In genomic region chr2:109917496-109918413, GRCm38 (mm10) we compare ENCODE assay signal across 8 mouse cellular contexts. TPM values are rescaled to one million over a fixed set of nuclear protein-coding genes. Genes with fewer than 3 reads are reported as not detected.
DNase-seq lines count a peak whose midpoint lies in the region; ATAC-seq lines count a peak whose summit lies in the region.

TSS of gene Lgr4 (plus strand) at chr2:109917647.

- peak; percentile 98 for ATAC-seq in forebrain, embryonic 14.5 days
- ATAC-seq in neutrophil, adult 5-6 weeks (ENCODE audit: extremely low read depth, insufficient number of reproducible peaks, low FRiP score, poor library complexity, severe bottlenecking), result peak; percentile 86

- H3K4me2 ChIP-seq in forebrain, embryonic 14.5 days (ENCODE audit: low read length), result peak within 1 kb of the TSS; percentile 79

- peaks cover 12% of the 10 kb centered on the region for H3K4me1 ChIP-seq in forebrain, embryonic 14.5 days (ENCODE audit: control insufficient read depth, insufficient read depth, low read length)

- peak within 1 kb of the TSS; percentile 80 for H3K9ac ChIP-seq in forebrain, embryonic 14.5 days (ENCODE audit: low read length)

- DNase-seq in ES-CJ7 (ENCODE audit: low read depth, low spot score), result peak; percentile 99
- peak; percentile 92 for DNase-seq in cerebellum, adult 11 months
- peak; percentile 97 for DNase-seq in forebrain, embryonic 14.5 days (ENCODE audit: low spot score)
- DNase-seq in heart, postnatal 14 days, result peak; percentile 94 to 96
- DNase-seq in layer of hippocampus, adult 11-12 months (ENCODE audit: low spot score), result peak; percentile 95
- peak; percentile 95 for DNase-seq in lung, adult 18-20 months
- DNase-seq in thymus, adult 18-20 months, result peak; percentile 63 to 68

- H3K27me3 ChIP-seq in forebrain, embryonic 14.5 days (replicated peaks; ENCODE audit: control insufficient read depth, insufficient read depth, low read length), result peaks cover 23% of the 10 kb centered on the region

- WGBS in forebrain, embryonic 14.5 days, result under 1% methylated on average over 67 of the region's 111 CpGs

- no peaks in the 10 kb centered on the region for H3K9me3 ChIP-seq in forebrain, embryonic 14.5 days (replicated peaks; ENCODE audit: control insufficient read depth, low read length)

- peak within 1 kb of the TSS; percentile 73 for H3K4me3 ChIP-seq in forebrain, embryonic 14.5 days (ENCODE audit: low read depth, low read length)

- intact Hi-C loops in heart, postnatal 14 days (cut with DNase I), result loop anchor here (2.0 to 5.0 kb wide), 2 partner anchors 40 to 99 kb away; partner anchors contain the start of gene Ccdc34

- peak within 1 kb of the TSS; percentile 84 for H3K27ac ChIP-seq in forebrain, embryonic 14.5 days (ENCODE audit: low read depth, low read length)

- H3K36me3 ChIP-seq in forebrain, embryonic 14.5 days (ENCODE audit: control insufficient read depth, insufficient read depth, low read length), result no peaks in the 10 kb centered on the region

RNA-seq across cellular contexts. Expression of gene Lgr4, which starts in this region (rescaled TPM):
- 4.5 and 4.7 TPM in 2 replicates for polyA plus RNA-seq in forebrain, embryonic 14.5 days (2014; fragmentation: Nextera tagmentation; extraction: Ambion mirVana)
- total RNA-seq in heart, postnatal 14 days (2021), result 10 to 100 TPM; 28.0 to 29.2 TPM
- 0.49 and 8.4 TPM in 2 replicates for total RNA-seq in neutrophil, adult 5-6 weeks (2017)

Comparison
In these comparisons a context has a peak if more than half of its experiments do, and no peak if none do; other contexts are left out.
1. Peak in every context shown above with its lines: DNase-seq, ATAC-seq, H3K4me3 ChIP-seq and H3K27ac ChIP-seq.